Mouse (Mus musculus) kidney, adult 2 months (tissue): Measurements from ENCODE around the gene Bach1.

Experiments
- CTCF ChIP-seq: fragments of 200-500 bp; conservative IDR thresholded peaks from 2 replicates; pipeline ENCODE4 v1.5.1; 2011; ENCODE audit warnings: low read depth, mild to moderate bottlenecking, control low read depth, low read length, moderate library complexity, mixed read lengths; ENCODE audit not compliant: insufficient read depth, insufficient read length
- POLR2A ChIP-seq: fragments of 200-500 bp; IDR thresholded peaks from one replicate; pipeline ENCODE4 v1.6.1; 2011; ENCODE audit warnings: low read depth, low read length, control low read depth

DNA sequence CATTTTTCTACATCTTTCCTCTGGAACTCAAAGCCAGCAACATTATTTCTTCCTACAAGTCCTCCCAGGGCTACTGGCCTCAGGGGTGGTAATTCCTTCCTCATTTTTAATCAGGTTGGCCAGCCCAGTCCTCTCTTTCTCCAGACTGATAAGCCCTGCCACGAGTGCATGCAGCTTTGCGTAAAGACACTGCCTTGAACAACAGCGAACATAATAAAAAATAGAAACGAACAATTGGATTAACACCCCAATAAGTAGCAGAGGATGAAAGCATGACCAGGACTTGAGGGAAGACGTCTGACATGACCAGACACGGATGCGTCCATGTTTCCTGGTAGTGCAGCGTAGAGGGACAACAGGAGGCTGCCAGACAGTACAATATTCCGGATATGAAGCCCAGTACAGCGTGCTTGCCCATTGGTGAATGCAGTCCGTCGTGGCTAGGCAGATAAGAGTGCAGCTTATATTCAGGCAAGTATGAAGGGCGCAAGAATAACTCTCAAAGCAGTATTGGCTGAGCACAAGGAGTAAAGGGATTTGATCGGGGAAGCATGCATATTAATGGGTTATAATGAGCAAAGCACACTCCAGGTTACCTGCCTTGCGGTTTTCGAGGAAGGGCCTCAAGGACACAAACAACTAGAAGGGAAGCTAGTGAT lies 909 bp upstream of the Bach1 start:
- no peak for TF ChIP-seq POLR2A
- no peak for TF ChIP-seq CTCF
